Mouse (Mus musculus) liver, postnatal 0 days (tissue): ENCODE data around the gene Rin3. TPM values are rescaled to one million over a fixed set of nuclear protein-coding genes. Genes with fewer than 3 reads are reported as not detected.

Source experiments
- ATAC-seq: fragments of 200-750 bp; cut with Nextera tagmentation; 2 replicates; pipeline ENCODE4 v1.8.0; 2017; ENCODE audit warnings: mild to moderate bottlenecking, moderate library complexity
- DNase-seq: peaks from one replicate; pipeline ENCODE4 v3.0.0-alpha.2; 2016
- H3K27ac ChIP-seq: fragments of 300-500 bp; sonication (generic); 2 replicates; pipeline ENCODE4 v1.5.1; 2014; ENCODE audit warnings: antibody characterized with exemption, moderate library complexity, mild to moderate bottlenecking, low read depth
- H3K27me3 ChIP-seq: fragments of 300-500 bp; sonication (generic); 2 replicates; pipeline ENCODE4 v1.6.1; 2014; ENCODE audit warnings: low read length, control low read depth, mixed read lengths; ENCODE audit not compliant: insufficient read depth
- H3K36me3 ChIP-seq: fragments of 300-500 bp; sonication (generic); replicated peaks from 2 replicates; pipeline ENCODE4 v1.6.1; 2014; ENCODE audit warnings: mild to moderate bottlenecking, control low read depth, low read length, moderate library complexity, mixed read lengths; ENCODE audit not compliant: insufficient read depth
- H3K4me1 ChIP-seq: fragments of 300-500 bp; sonication (generic); 2 replicates; pipeline ENCODE4 v1.6.1; 2014; ENCODE audit warnings: antibody characterized with exemption, mild to moderate bottlenecking, control low read depth; ENCODE audit not compliant: insufficient read depth
- H3K4me2 ChIP-seq: fragments of 300-500 bp; sonication (generic); 2 replicates; pipeline ENCODE4 v1.6.1; 2014; ENCODE audit warnings: low read depth, mild to moderate bottlenecking, low read length, moderate library complexity, mixed read lengths
- H3K4me3 ChIP-seq: fragments of 300-500 bp; sonication (generic); 2 replicates; pipeline ENCODE4 v1.5.1; 2014; ENCODE audit warnings: low read depth, low read length
- H3K9ac ChIP-seq: fragments of 300-500 bp; sonication (generic); replicated peaks from 2 replicates; pipeline ENCODE4 v1.6.1; 2014; ENCODE audit warnings: mild to moderate bottlenecking, moderate library complexity
- H3K9me3 ChIP-seq: fragments of 300-500 bp; sonication (generic); 2 replicates; pipeline ENCODE4 v1.6.1; 2016; ENCODE audit warnings: mild to moderate bottlenecking, control low read depth, low read length, mixed read lengths
- CTCF ChIP-seq: sonication (generic); IDR thresholded peaks from 2 replicates; pipeline ENCODE4 v1.5.1; 2016; ENCODE audit warnings: antibody characterized with exemption, low read depth
- EP300 ChIP-seq: IDR thresholded peaks from 2 replicates; pipeline ENCODE4 v1.6.1; 2016; ENCODE audit warnings: antibody characterized with exemption, low read depth, mild to moderate bottlenecking
- WGBS: fragments of 180-500 bp; shearing (Covaris S2); extraction: QIAGEN DNeasy Blood & Tissue Kit; methylation state at CpG from one replicate; pipeline ENCODE4 v1.1.7; 2014; ENCODE audit not compliant: insufficient replicate concordance; 5-methylcytosine and 5-hydroxymethylcytosine counted together
- polyA plus RNA-seq: library from polyadenylated mRNA; unstranded; fragments of >200 nt; fragmentation: Nextera tagmentation; extraction: Ambion mirVana; gene quantifications from 2 replicates; pipeline ENCODE4 v1.2.1, GENCODE M21; 2015

The Rin3 gene
- polyA plus RNA-seq, 1 experiment from 2014 or later, result 10.0 TPM

GRCm38 (mm10) chr12:102417701-102418100 lies 134.9 kb downstream of the Rin3 start:
- Histone ChIP-seq H3K27ac (no peak overlapping the region), H3K9ac (no peak overlapping the region), H3K36me3 (0 out of 2 replicates have a peak, but pooled peaks cover 6% of the 10 kb centered on the region), H3K4me1 (peaks cover 3% of the 10 kb centered on the region), H3K4me3 (no peak overlapping the region), H3K4me2 (no peak overlapping the region), H3K9me3 (no peaks in the 10 kb centered on the region), H3K27me3 (no peaks in the 10 kb centered on the region)
- ATAC-seq, result peak; percentile 21; the same call in 1 of the 2 replicates
- DNase-seq, result no peak
- 57% methylated on average over 6 of the region's 6 CpGs for WGBS
- TF ChIP-seq CTCF (no peak), EP300 (no peak)

DNA sequence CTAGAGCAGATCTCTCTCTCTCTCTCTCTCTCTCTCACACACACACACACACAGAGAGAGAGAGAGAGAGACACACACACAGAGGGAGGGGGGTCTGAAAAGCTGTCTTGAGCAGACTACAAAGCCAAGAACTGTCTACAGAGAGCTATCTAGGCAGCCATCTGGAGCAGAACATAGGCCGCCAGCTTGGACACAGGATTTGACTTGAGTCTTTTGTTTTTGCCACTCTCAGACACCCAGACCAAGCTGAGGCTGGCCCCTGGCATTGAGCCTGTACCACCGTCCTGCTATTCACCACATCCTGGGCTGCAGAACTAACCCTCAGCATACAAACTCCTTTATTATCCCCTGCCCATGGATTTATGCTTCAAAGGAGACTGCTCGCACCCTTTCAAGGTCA lies 136.7 kb downstream of the Rin3 start:
- no peak overlapping the region for H3K9ac ChIP-seq
- H3K27ac ChIP-seq, result no peak overlapping the region
- H3K4me1 ChIP-seq, result peaks cover 3% of the 10 kb centered on the region
- H3K36me3 ChIP-seq, result 0 out of 2 replicates have a peak, but pooled peaks cover 4% of the 10 kb centered on the region
- no peak for TF ChIP-seq CTCF
- WGBS, result 55% methylated on average over 3 of the region's 3 CpGs
- no peaks in the 10 kb centered on the region for H3K9me3 ChIP-seq
- H3K4me2 ChIP-seq, result no peak overlapping the region
- no peak overlapping the region for H3K4me3 ChIP-seq
- no peaks in the 10 kb centered on the region for H3K27me3 ChIP-seq
- DNase-seq (no peak), ATAC-seq (no peak)

DNA sequence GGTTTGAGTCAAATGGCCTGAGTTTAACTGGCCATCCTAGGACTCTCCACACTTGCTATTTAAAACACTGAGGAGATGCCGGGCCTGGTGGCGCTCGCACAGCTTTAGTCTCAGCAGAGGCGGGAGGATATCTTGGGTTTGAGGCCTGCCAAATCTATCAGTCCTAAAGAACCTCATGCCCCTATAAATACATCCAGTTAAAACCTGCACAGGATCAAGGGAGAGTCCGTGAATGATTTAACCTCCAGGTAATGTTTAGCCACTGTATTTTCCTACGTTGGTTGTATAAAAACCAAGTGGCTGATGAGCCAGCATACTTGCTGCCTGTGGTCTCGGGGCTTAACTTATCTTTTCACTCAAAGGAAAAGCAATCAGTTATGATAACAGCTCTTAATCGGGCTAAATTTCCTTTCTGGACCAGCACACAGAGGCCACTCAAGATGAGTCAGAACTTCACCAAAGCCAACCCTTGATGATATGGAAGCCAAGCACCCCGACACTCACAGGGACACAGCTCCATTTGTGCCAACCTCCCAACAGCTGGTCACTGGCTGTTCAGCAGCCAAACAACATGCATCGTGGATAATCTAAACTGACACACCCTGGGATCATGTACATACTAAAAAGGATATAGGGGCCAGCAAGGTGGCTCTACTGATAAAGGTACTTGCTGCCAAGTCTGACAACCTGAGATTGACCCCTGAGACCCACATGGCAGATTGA lies 137.5 kb downstream of the Rin3 start:
- Histone ChIP-seq H3K9ac (no peak overlapping the region), H3K9me3 (no peaks in the 10 kb centered on the region), H3K4me2 (no peak overlapping the region), H3K27me3 (no peaks in the 10 kb centered on the region), H3K36me3 (no peaks in the 10 kb centered on the region), H3K4me1 (peaks cover 3% of the 10 kb centered on the region), H3K27ac (no peak overlapping the region), H3K4me3 (no peak overlapping the region)
- peak; percentile 75 for ATAC-seq
- TF ChIP-seq EP300 (peak; percentile 92), CTCF (no peak)
- WGBS, result 52% methylated on average over 10 of the region's 10 CpGs
- no peak for DNase-seq

- H3K36me3 ChIP-seq, result no peaks in the 10 kb centered on the region
- no peak overlapping the region for H3K4me2 ChIP-seq
- H3K9ac ChIP-seq, result no peak overlapping the region
- DNase-seq (no peak), ATAC-seq (no peak)
- TF ChIP-seq EP300 (no peak), CTCF (no peak)
- H3K27ac ChIP-seq, result no peak overlapping the region
- H3K4me3 ChIP-seq, result no peak overlapping the region
- no peaks in the 10 kb centered on the region for H3K9me3 ChIP-seq
- H3K27me3 ChIP-seq, result no peaks in the 10 kb centered on the region
- peaks cover 3% of the 10 kb centered on the region for H3K4me1 ChIP-seq
- 84% methylated on average over 6 of the region's 6 CpGs for WGBS
These were observed 139.2 kb downstream of the Rin3 start for GRCm38 (mm10) chr12:102422065-102422464.

GRCm38 (mm10) chr12:102422623-102423320 lies 139.9 kb downstream of the Rin3 start:
- DNase-seq, result no peak
- H3K9ac ChIP-seq, result no peak overlapping the region
- no peak overlapping the region for H3K4me3 ChIP-seq
- H3K36me3 ChIP-seq, result no peaks in the 10 kb centered on the region
- TF ChIP-seq EP300 (no peak), CTCF (no peak)
- no peak for ATAC-seq
- H3K27me3 ChIP-seq, result no peaks in the 10 kb centered on the region
- no peak overlapping the region for H3K27ac ChIP-seq
- no peak overlapping the region for H3K4me2 ChIP-seq
- H3K9me3 ChIP-seq, result no peaks in the 10 kb centered on the region
- peaks cover 3% of the 10 kb centered on the region for H3K4me1 ChIP-seq
- 75% methylated on average over 11 of the region's 11 CpGs for WGBS

DNA sequence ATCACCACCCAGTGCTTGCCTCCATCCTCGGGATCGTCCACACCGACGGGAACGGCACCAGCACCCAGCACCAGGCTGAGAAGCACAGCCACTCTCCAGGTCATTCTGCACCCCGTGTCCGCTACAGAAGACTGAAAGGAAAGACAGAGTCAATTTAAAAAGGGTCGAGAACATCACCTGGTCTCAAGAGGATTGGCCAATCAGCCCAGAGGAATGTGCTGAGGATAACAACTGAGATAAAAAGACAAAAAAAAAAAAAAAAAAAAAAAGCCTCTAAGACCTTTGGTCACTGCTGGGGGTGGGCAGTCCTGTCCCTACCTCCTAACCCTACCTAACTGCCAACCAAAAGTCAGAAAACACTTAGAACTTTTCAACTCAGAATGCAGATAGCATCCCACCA lies 140.8 kb downstream of the Rin3 start:
- TF ChIP-seq EP300 (no peak), CTCF (no peak)
- WGBS, result 82% methylated on average over 8 of the region's 8 CpGs
- H3K27ac ChIP-seq, result no peak overlapping the region

More for the DNA sequence above, 140.8 kb downstream of the Rin3 start:
- H3K4me1 ChIP-seq, result peaks cover 3% of the 10 kb centered on the region
- DNase-seq, result no peak
- H3K36me3 ChIP-seq, result no peaks in the 10 kb centered on the region
- no peak overlapping the region for H3K4me2 ChIP-seq
- ATAC-seq, result no peak
- no peaks in the 10 kb centered on the region for H3K27me3 ChIP-seq
- H3K9ac ChIP-seq, result no peak overlapping the region
- no peaks in the 10 kb centered on the region for H3K9me3 ChIP-seq
- H3K4me3 ChIP-seq, result no peak overlapping the region
